Mouse (Mus musculus): ENCODE data around the gene Gm9964.

DNA sequence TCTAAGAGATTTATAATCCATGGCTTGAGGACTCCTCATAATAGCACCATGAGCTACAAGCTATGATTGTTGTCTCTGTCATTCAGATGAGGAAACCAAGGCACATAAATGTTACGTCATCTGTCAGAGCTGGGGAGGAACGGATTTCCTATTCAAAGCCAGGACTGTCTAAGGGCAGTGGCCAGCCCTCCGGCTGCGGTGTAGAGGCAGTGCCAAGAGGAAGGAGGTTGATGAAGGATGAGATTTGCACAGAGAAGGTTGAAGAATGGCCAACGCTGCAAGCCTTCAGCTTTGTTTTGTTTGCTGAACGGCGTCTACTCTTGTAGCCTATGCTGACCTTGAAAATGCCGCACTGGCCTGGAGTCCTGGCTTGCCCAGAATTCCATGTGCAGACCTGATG lies 29.0 kb upstream of the Gm9964 start:
- TF ChIP-seq POLR2A (IDR thresholded peaks at IDR 0.05; ENCODE audit: extremely low read depth, insufficient read depth, low read length), result no peak
- TF ChIP-seq CTCF (IDR thresholded peaks at IDR 0.05; ENCODE audit: low read depth, low read length), result no peak

All from liver, adult 2 months (tissue).